Mouse (Mus musculus) embryonic facial prominence, embryonic 10.5 days (tissue): ENCODE results near the gene Ptrh2. TPM values are rescaled to one million over a fixed set of nuclear protein-coding genes. Genes with fewer than 3 reads are reported as not detected.

ENCODE experiments used
- DNase-seq: peaks from one replicate; pipeline ENCODE4 v3.0.0-alpha.2; 2017; ENCODE audit warnings: low spot score
- H3K27ac ChIP-seq: fragments of 300-500 bp; sonication (generic); replicated peaks from 2 replicates; pipeline ENCODE4 v1.5.1; 2016; ENCODE audit warnings: mild to moderate bottlenecking
- H3K27me3 ChIP-seq: fragments of 300-500 bp; sonication (generic); replicated peaks from 2 replicates; pipeline ENCODE4 v1.6.1; 2016; ENCODE audit warnings: low read depth, mild to moderate bottlenecking; ENCODE audit not compliant: poor library complexity, severe bottlenecking
- H3K36me3 ChIP-seq: fragments of 300-500 bp; sonication (generic); replicated peaks from 2 replicates; pipeline ENCODE4 v1.6.1; 2016; ENCODE audit warnings: mild to moderate bottlenecking, moderate library complexity
- H3K4me1 ChIP-seq: fragments of 300-500 bp; sonication (generic); 2 replicates; pipeline ENCODE4 v1.6.1; 2016
- H3K4me3 ChIP-seq: fragments of 300-500 bp; sonication (generic); 2 replicates; pipeline ENCODE4 v1.5.1; 2016; ENCODE audit warnings: mild to moderate bottlenecking, moderate library complexity
- H3K9me3 ChIP-seq: fragments of 300-500 bp; sonication (generic); 2 replicates; pipeline ENCODE4 v1.6.1; 2016; ENCODE audit warnings: mild to moderate bottlenecking
- WGBS: fragments of 180-500 bp; shearing (Covaris S2); methylation state at CpG from one replicate; pipeline ENCODE4 v1.1.7; 2016; 5-methylcytosine and 5-hydroxymethylcytosine counted together
- polyA plus RNA-seq: library from polyadenylated mRNA; unstranded; fragments of >200 nt; fragmentation: Nextera tagmentation; extraction: Ambion mirVana; gene quantifications from 2 replicates; pipeline ENCODE4 v1.2.1, GENCODE M21; 2016

Ptrh2 gene
- polyA plus RNA-seq, 1 experiment from 2014 or later: 46.8 TPM

- DNase-seq: no peak
- Histone ChIP-seq H3K4me1 (peaks cover 16% of the 10 kb centered on the region), H3K4me3 (no peak overlapping the region), H3K27me3 (no peaks in the 10 kb centered on the region), H3K36me3 (peaks cover 12% of the 10 kb centered on the region; the same call in 1 of the 2 replicates), H3K9me3 (no peaks in the 10 kb centered on the region), H3K27ac (no peak overlapping the region)
- 70% methylated on average over 5 of the region's 5 CpGs for WGBS
These were observed 4.8 kb upstream of the Ptrh2 start for GRCm38 (mm10) chr11:86678957-86679356.

GRCm38 (mm10) chr11:86680729-86681128 lies 3.1 kb upstream of the Ptrh2 start:
- no peak for DNase-seq
- H3K27ac ChIP-seq: no peak overlapping the region
- peaks cover 16% of the 10 kb centered on the region for H3K36me3 ChIP-seq
- H3K4me3 ChIP-seq: no peak overlapping the region
- 96% methylated on average over 3 of the region's 3 CpGs for WGBS
- no peaks in the 10 kb centered on the region for H3K27me3 ChIP-seq
- no peaks in the 10 kb centered on the region for H3K9me3 ChIP-seq
- H3K4me1 ChIP-seq: peaks cover 28% of the 10 kb centered on the region

- WGBS: 92% methylated on average over 3 of the region's 3 CpGs
- DNase-seq: no peak
- peaks cover 17% of the 10 kb centered on the region for H3K36me3 ChIP-seq
These were observed 2.4 kb upstream of the Ptrh2 start for GRCm38 (mm10) chr11:86681423-86681822.

GRCm38 (mm10) chr11:86682861-86683260 lies 924 bp upstream of the Ptrh2 start:
- no peak overlapping the region; the same call in 1 of the 2 replicates for H3K27ac ChIP-seq
- DNase-seq: no peak
- H3K36me3 ChIP-seq: peaks cover 23% of the 10 kb centered on the region
- WGBS: 40% methylated on average over 7 of the region's 7 CpGs
- peak overlapping the region; percentile 86 for H3K4me3 ChIP-seq
- H3K4me1 ChIP-seq: peaks cover 32% of the 10 kb centered on the region
- no peaks in the 10 kb centered on the region for H3K9me3 ChIP-seq
- H3K27me3 ChIP-seq: no peaks in the 10 kb centered on the region

More at GRCm38 (mm10) chr11:86681423-86681822, 2.4 kb upstream of the Ptrh2 start:
- peaks cover 32% of the 10 kb centered on the region for H3K4me1 ChIP-seq
- H3K4me3 ChIP-seq: no peak overlapping the region
- H3K27ac ChIP-seq: no peak overlapping the region
- no peaks in the 10 kb centered on the region for H3K9me3 ChIP-seq
- H3K27me3 ChIP-seq: no peaks in the 10 kb centered on the region

GRCm38 (mm10) chr11:86684126-86685012 lies 584 bp downstream of the Ptrh2 start:
- WGBS: 11% methylated on average over 20 of the region's 20 CpGs
- DNase-seq: no peak
- H3K4me1 ChIP-seq: peaks cover 28% of the 10 kb centered on the region

GRCm38 (mm10) chr11:86685366-86685765 lies 1.6 kb downstream of the Ptrh2 start:
- Histone ChIP-seq H3K9me3 (no peaks in the 10 kb centered on the region), H3K4me1 (peaks cover 28% of the 10 kb centered on the region), H3K4me3 (peak overlapping the region; percentile 86), H3K27ac (no peak overlapping the region), H3K27me3 (no peaks in the 10 kb centered on the region), H3K36me3 (peaks cover 48% of the 10 kb centered on the region)
- 94% methylated on average over 1 of the region's 1 CpGs for WGBS
- no peak for DNase-seq

More at GRCm38 (mm10) chr11:86684126-86685012, 584 bp downstream of the Ptrh2 start:
- H3K27me3 ChIP-seq: no peaks in the 10 kb centered on the region
- no peaks in the 10 kb centered on the region for H3K9me3 ChIP-seq
- H3K4me3 ChIP-seq: peak overlapping the region; percentile 86
- peaks cover 38% of the 10 kb centered on the region for H3K36me3 ChIP-seq
- peak overlapping the region; percentile 90 for H3K27ac ChIP-seq

GRCm38 (mm10) chr11:86690383-86690782 lies 6.6 kb downstream of the Ptrh2 start:
- 93% methylated on average over 3 of the region's 3 CpGs for WGBS
- no peaks in the 10 kb centered on the region for H3K27me3 ChIP-seq
- H3K36me3 ChIP-seq: peaks cover 98% of the 10 kb centered on the region
- H3K4me3 ChIP-seq: no peak overlapping the region
- H3K27ac ChIP-seq: no peak overlapping the region
- peaks cover 7% of the 10 kb centered on the region for H3K4me1 ChIP-seq
- H3K9me3 ChIP-seq: no peaks in the 10 kb centered on the region
- DNase-seq: no peak

GRCm38 (mm10) chr11:86691482-86691881 lies 7.7 kb downstream of the Ptrh2 start:
- WGBS: 97% methylated on average over 3 of the region's 3 CpGs
- Histone ChIP-seq H3K27ac (no peak overlapping the region), H3K4me3 (no peak overlapping the region), H3K4me1 (no peaks in the 10 kb centered on the region), H3K27me3 (no peaks in the 10 kb centered on the region), H3K36me3 (peaks cover 97% of the 10 kb centered on the region), H3K9me3 (no peaks in the 10 kb centered on the region)
- DNase-seq: no peak

GRCm38 (mm10) chr11:86691956-86692355 lies 8.2 kb downstream of the Ptrh2 start:
- Histone ChIP-seq H3K9me3 (no peaks in the 10 kb centered on the region), H3K4me3 (no peak overlapping the region), H3K36me3 (peaks cover 97% of the 10 kb centered on the region), H3K27ac (no peak overlapping the region), H3K27me3 (no peaks in the 10 kb centered on the region), H3K4me1 (no peaks in the 10 kb centered on the region)
- DNase-seq: no peak
- WGBS: 96% methylated on average over 2 of the region's 2 CpGs

- 88% methylated on average over 2 of the region's 2 CpGs for WGBS
- Histone ChIP-seq H3K4me3 (no peak overlapping the region), H3K36me3 (peaks cover 97% of the 10 kb centered on the region), H3K9me3 (no peaks in the 10 kb centered on the region), H3K27ac (no peak overlapping the region), H3K27me3 (no peaks in the 10 kb centered on the region), H3K4me1 (no peaks in the 10 kb centered on the region)
- no peak for DNase-seq
These were observed 8.8 kb downstream of the Ptrh2 start for GRCm38 (mm10) chr11:86692546-86692945.

GRCm38 (mm10) chr11:86695461-86695860 lies 11.7 kb downstream of the Ptrh2 start:
- DNase-seq: no peak
- H3K27me3 ChIP-seq: no peaks in the 10 kb centered on the region
- H3K9me3 ChIP-seq: no peaks in the 10 kb centered on the region
- 88% methylated on average over 4 of the region's 4 CpGs for WGBS
- H3K4me1 ChIP-seq: no peaks in the 10 kb centered on the region
- H3K27ac ChIP-seq: no peak overlapping the region
- H3K36me3 ChIP-seq: peaks cover 97% of the 10 kb centered on the region
- no peak overlapping the region for H3K4me3 ChIP-seq

- H3K27me3 ChIP-seq: no peaks in the 10 kb centered on the region
- H3K4me1 ChIP-seq: no peaks in the 10 kb centered on the region
- 96% methylated on average over 4 of the region's 4 CpGs for WGBS
- DNase-seq: no peak
- no peak overlapping the region for H3K27ac ChIP-seq
- peaks cover 96% of the 10 kb centered on the region for H3K36me3 ChIP-seq
- H3K4me3 ChIP-seq: no peak overlapping the region
- H3K9me3 ChIP-seq: no peaks in the 10 kb centered on the region
These were observed 17.4 kb downstream of the Ptrh2 start for GRCm38 (mm10) chr11:86701151-86701550.

GRCm38 (mm10) chr11:86714606-86715005 lies 30.8 kb downstream of the Ptrh2 start:
- Histone ChIP-seq H3K36me3 (peaks cover 94% of the 10 kb centered on the region), H3K9me3 (no peaks in the 10 kb centered on the region), H3K27ac (no peak overlapping the region), H3K4me3 (no peak overlapping the region), H3K4me1 (no peaks in the 10 kb centered on the region), H3K27me3 (no peaks in the 10 kb centered on the region)
- no peak for DNase-seq
